Mouse (Mus musculus) hindbrain, embryonic 14.5 days (tissue): ENCODE measurements around the gene G6pc. TPM values are rescaled to one million over a fixed set of nuclear protein-coding genes. Genes with fewer than 3 reads are reported as not detected.

Experiments used
- ATAC-seq: fragments of 200-750 bp; cut with Nextera tagmentation; 2 replicates; pipeline ENCODE4 v1.8.0; 2017; ENCODE audit warnings: moderate number of reproducible peaks, mild to moderate bottlenecking, moderate TSS enrichment, moderate library complexity; ENCODE audit not compliant: low FRiP score
- DNase-seq: peaks from one replicate; pipeline ENCODE4 v3.0.0-alpha.2; 2015; ENCODE audit warnings: low spot score
- H3K27ac ChIP-seq: fragments of 300-500 bp; sonication (generic); 2 replicates; pipeline ENCODE4 v1.5.1; 2014; ENCODE audit warnings: mild to moderate bottlenecking, moderate library complexity
- H3K27me3 ChIP-seq: fragments of 300-500 bp; sonication (generic); 2 replicates; pipeline ENCODE4 v1.6.1; 2014; ENCODE audit warnings: mild to moderate bottlenecking, low read length, mixed read lengths; ENCODE audit not compliant: control insufficient read depth, insufficient read depth
- H3K36me3 ChIP-seq: fragments of 300-500 bp; sonication (generic); replicated peaks from 2 replicates; pipeline ENCODE4 v1.6.1; 2014; ENCODE audit not compliant: control insufficient read depth, insufficient read depth
- H3K4me1 ChIP-seq: fragments of 300-500 bp; sonication (generic); replicated peaks from 2 replicates; pipeline ENCODE4 v1.6.1; 2014; ENCODE audit warnings: antibody characterized with exemption, low read length, mixed read lengths; ENCODE audit not compliant: control insufficient read depth, insufficient read depth
- H3K4me2 ChIP-seq: fragments of 300-500 bp; sonication (generic); replicated peaks from 2 replicates; pipeline ENCODE4 v1.6.1; 2014; ENCODE audit warnings: mild to moderate bottlenecking, moderate library complexity
- H3K4me3 ChIP-seq: fragments of 300-500 bp; sonication (generic); replicated peaks from 2 replicates; pipeline ENCODE4 v1.5.1; 2014; ENCODE audit warnings: mild to moderate bottlenecking, low read length
- H3K9ac ChIP-seq: fragments of 300-500 bp; sonication (generic); 2 replicates; pipeline ENCODE4 v1.6.1; 2014
- H3K9me3 ChIP-seq: fragments of 300-500 bp; sonication (generic); 2 replicates; pipeline ENCODE4 v1.6.1; 2016; ENCODE audit warnings: low read length; ENCODE audit not compliant: control insufficient read depth
- WGBS: fragments of 180-500 bp; shearing (Covaris S2); extraction: QIAGEN DNeasy Blood & Tissue Kit; methylation state at CpG from one replicate; pipeline ENCODE4 v1.1.7; 2014; 5-methylcytosine and 5-hydroxymethylcytosine counted together
- polyA plus RNA-seq: library from polyadenylated mRNA; unstranded; fragments of >200 nt; fragmentation: Nextera tagmentation; extraction: Ambion mirVana; gene quantifications from 2 replicates; pipeline ENCODE4 v1.2.1, GENCODE M21; 2014

Gene G6pc
- polyA plus RNA-seq, 1 experiment from 2014 or later = not detected

DNA sequence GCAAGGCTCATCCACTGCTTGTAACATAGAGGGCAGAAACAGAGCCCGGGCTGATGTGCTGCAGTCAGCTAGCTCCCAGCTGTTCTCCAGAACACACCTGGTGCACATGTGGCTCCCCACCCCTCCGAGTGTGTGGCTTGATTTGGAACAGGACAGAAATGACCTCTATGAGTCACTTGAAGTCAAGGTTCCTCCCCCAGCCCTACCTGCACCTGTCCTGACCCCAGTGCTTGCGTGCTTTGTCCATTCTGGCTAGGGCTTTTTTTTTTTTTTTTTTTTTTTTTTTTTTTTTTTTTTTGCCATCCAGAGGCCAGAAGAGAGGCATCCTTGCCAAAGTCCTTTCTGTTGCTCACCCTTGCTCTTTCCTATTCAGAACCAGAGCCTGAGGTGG, 15.6 kb upstream of the G6pc start:
- Histone ChIP-seq H3K9ac (no peak overlapping the region), H3K4me1 (no peaks in the 10 kb centered on the region), H3K36me3 (no peaks in the 10 kb centered on the region), H3K9me3 (no peaks in the 10 kb centered on the region), H3K27ac (no peak overlapping the region), H3K4me2 (no peak overlapping the region), H3K27me3 (no peaks in the 10 kb centered on the region), H3K4me3 (no peak overlapping the region)
- ATAC-seq = no peak
- 69% methylated on average over 3 of the region's 3 CpGs for WGBS
- no peak for DNase-seq

GRCm38 (mm10) chr11:101353436-101353835, 13.9 kb upstream of the G6pc start:
- Histone ChIP-seq H3K4me2 (no peak overlapping the region), H3K27ac (no peak overlapping the region), H3K4me1 (no peaks in the 10 kb centered on the region), H3K4me3 (no peak overlapping the region), H3K9me3 (no peaks in the 10 kb centered on the region), H3K36me3 (no peaks in the 10 kb centered on the region), H3K27me3 (no peaks in the 10 kb centered on the region), H3K9ac (no peak overlapping the region)
- ATAC-seq (no peak), DNase-seq (no peak)
- 91% methylated on average over 12 of the region's 12 CpGs for WGBS

DNA sequence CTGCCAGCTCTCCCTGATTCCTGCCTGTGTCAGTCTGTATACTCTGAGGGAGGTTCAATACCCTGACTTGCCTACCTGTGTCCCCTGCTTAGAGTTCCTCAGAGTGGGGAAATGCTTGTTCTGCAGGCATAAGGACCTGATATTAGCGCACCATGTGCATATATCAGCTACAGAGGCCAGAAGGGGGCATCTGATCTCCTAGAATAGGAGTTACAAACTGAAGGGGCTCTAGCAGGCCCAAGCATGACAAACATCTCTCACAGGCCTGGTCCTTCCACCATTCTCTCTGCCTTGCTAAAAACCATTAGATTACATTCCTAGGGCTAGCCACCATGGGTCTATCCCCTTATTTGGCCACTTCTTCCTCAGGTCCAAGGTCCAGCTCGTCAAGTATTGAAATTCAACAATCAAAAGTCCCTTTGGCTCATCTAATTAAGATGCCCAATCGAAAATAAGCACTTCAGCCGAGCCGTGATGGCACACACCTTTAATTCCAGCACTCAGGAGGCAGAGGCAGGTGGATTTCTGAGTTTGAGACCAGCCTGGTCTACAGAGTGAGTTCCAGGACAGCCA, 12.8 kb upstream of the G6pc start:
- no peaks in the 10 kb centered on the region for H3K36me3 ChIP-seq
- H3K4me2 ChIP-seq = no peak overlapping the region
- DNase-seq (no peak), ATAC-seq (no peak)
- H3K9ac ChIP-seq = no peak overlapping the region
- H3K27me3 ChIP-seq = no peaks in the 10 kb centered on the region
- no peak overlapping the region for H3K27ac ChIP-seq
- H3K9me3 ChIP-seq = no peaks in the 10 kb centered on the region
- no peaks in the 10 kb centered on the region for H3K4me1 ChIP-seq
- H3K4me3 ChIP-seq = no peak overlapping the region
- 82% methylated on average over 5 of the region's 5 CpGs for WGBS

DNA sequence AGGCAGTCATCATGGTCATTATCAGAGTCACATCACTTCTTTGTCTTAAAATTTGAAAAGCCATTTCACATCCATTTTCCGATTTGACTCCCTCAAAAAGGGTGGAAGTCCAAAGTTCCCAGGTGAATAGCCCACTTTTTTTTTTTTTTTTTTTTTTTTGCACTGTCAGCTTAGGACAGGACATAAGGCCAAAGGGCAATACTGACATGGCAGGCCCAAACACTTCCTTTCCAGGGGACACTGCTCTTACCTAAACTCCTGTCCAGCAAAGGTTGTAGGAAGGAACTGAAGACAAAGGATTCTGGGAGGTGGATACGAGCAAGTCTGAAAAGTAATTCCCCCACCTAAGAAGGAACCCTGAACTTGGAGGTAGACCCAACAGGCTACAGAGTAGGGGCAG, 11.4 kb upstream of the G6pc start:
- 95% methylated on average over 2 of the region's 2 CpGs for WGBS
- H3K4me1 ChIP-seq = no peaks in the 10 kb centered on the region
- H3K36me3 ChIP-seq = no peaks in the 10 kb centered on the region
- H3K27me3 ChIP-seq = no peaks in the 10 kb centered on the region
- no peak overlapping the region for H3K4me3 ChIP-seq
- no peak overlapping the region for H3K4me2 ChIP-seq
- no peak overlapping the region for H3K9ac ChIP-seq
- no peaks in the 10 kb centered on the region for H3K9me3 ChIP-seq
- ATAC-seq (no peak), DNase-seq (no peak)
- H3K27ac ChIP-seq = no peak overlapping the region

GRCm38 (mm10) chr11:101357505-101358182, 9.7 kb upstream of the G6pc start:
- no peak for DNase-seq
- no peaks in the 10 kb centered on the region for H3K36me3 ChIP-seq
- 86% methylated on average over 3 of the region's 3 CpGs for WGBS

DNA sequence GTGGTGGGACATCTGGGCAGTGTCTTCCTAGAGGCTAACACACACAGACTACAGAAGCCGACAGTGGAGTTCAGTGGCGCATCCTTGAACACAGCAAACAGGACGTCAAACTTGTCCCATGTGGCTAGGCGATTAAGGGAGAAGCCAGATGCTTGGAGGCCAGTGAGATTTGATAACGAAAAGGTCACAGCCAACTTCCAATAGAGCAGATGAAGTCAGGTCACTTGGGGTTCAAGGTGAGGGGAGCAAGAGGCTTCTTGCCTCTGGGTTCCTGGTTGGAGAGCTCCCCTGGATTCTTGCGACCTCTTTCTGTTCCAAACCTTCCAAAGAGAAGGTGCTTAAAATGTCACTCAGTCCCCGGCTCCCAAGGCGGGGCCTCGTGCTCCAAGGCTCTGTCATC, 7.6 kb upstream of the G6pc start:
- Histone ChIP-seq H3K4me3 (no peak overlapping the region), H3K27ac (no peak overlapping the region), H3K9ac (no peak overlapping the region), H3K36me3 (no peaks in the 10 kb centered on the region), H3K27me3 (no peaks in the 10 kb centered on the region), H3K9me3 (no peaks in the 10 kb centered on the region), H3K4me2 (no peak overlapping the region), H3K4me1 (no peaks in the 10 kb centered on the region)
- ATAC-seq (no peak), DNase-seq (no peak)
- 77% methylated on average over 9 of the region's 9 CpGs for WGBS

More at GRCm38 (mm10) chr11:101357505-101358182, 9.7 kb upstream of the G6pc start:
- H3K27ac ChIP-seq = no peak overlapping the region
- no peaks in the 10 kb centered on the region for H3K27me3 ChIP-seq
- H3K4me3 ChIP-seq = no peak overlapping the region
- no peaks in the 10 kb centered on the region for H3K4me1 ChIP-seq
- no peak overlapping the region for H3K4me2 ChIP-seq
- no peaks in the 10 kb centered on the region for H3K9me3 ChIP-seq
- H3K9ac ChIP-seq = no peak overlapping the region
- ATAC-seq = no peak

GRCm38 (mm10) chr11:101360651-101361113, 6.7 kb upstream of the G6pc start:
- H3K9me3 ChIP-seq = no peaks in the 10 kb centered on the region
- no peaks in the 10 kb centered on the region for H3K4me1 ChIP-seq
- no peaks in the 10 kb centered on the region for H3K27me3 ChIP-seq
- no peak overlapping the region for H3K4me3 ChIP-seq
- H3K9ac ChIP-seq = no peak overlapping the region
- H3K27ac ChIP-seq = no peak overlapping the region
- H3K4me2 ChIP-seq = no peak overlapping the region
- 65% methylated on average over 3 of the region's 3 CpGs for WGBS
- ATAC-seq (no peak), DNase-seq (no peak)
- no peaks in the 10 kb centered on the region for H3K36me3 ChIP-seq

- no peaks in the 10 kb centered on the region for H3K4me1 ChIP-seq
- H3K9me3 ChIP-seq = no peaks in the 10 kb centered on the region
- WGBS = 89% methylated on average over 5 of the region's 5 CpGs
- no peak overlapping the region for H3K9ac ChIP-seq
- H3K36me3 ChIP-seq = no peaks in the 10 kb centered on the region
- H3K27me3 ChIP-seq = no peaks in the 10 kb centered on the region
- no peak overlapping the region for H3K27ac ChIP-seq
- DNase-seq (no peak), ATAC-seq (no peak)
- H3K4me3 ChIP-seq = no peak overlapping the region
- no peak overlapping the region for H3K4me2 ChIP-seq
These were observed 2.8 kb upstream of the G6pc start for GRCm38 (mm10) chr11:101364531-101364931.

GRCm38 (mm10) chr11:101370141-101370540, 2.8 kb downstream of the G6pc start:
- Histone ChIP-seq H3K36me3 (no peaks in the 10 kb centered on the region), H3K4me1 (no peaks in the 10 kb centered on the region), H3K9me3 (no peaks in the 10 kb centered on the region), H3K9ac (no peak overlapping the region), H3K27me3 (no peaks in the 10 kb centered on the region), H3K4me3 (no peak overlapping the region), H3K27ac (no peak overlapping the region), H3K4me2 (no peak overlapping the region)
- DNase-seq (no peak), ATAC-seq (no peak)
- WGBS = 76% methylated on average over 5 of the region's 5 CpGs
